Mouse (Mus musculus): ENCODE measurements around the gene Sema4f. TPM values are rescaled to one million over a fixed set of nuclear protein-coding genes. Genes with fewer than 3 reads are reported as not detected.

Gene Sema4f
- polyA plus RNA-seq (2015; fragmentation: Nextera tagmentation; extraction: Ambion mirVana), result 0.53 and 1.2 TPM in 2 replicates

DNA sequence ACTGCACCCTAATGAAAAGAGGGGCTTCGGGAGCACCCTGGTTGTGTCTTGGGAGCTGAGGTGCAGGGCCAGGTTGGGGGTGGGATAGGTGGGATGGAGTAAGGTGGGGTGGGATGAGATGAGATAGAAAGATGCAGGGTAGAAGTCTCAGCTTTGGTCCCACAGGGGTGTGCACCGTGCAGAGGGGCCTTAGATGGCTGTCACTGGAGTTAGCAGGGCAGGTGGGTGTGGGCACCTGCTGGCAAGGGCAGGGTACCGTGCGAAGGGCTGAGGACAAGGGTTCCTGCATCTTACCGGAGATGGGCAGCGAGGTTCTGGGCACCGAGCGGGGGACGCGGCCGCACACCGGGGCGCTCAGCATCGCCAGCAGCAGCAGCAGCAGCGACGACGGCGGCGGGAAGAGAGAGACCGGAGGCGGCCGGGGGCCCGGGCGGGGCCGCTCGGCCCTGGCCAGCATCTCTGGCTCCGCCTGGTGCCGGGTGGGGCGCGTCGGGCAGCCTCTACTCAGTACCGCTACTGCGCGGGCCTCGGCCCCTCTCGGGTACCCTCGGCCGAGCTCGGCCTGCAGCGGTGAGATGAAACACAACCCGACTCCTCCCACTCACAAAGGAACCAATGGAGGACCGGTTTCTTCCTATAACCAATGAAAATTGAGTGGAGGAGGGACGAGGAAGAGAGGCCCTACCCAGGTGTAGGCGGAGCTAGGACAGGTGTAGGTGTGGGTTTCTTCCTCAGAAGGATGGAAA, at the start of gene Sema4f:
Gene Sema4f (minus strand): TSS at position 603 of the 746 bp plus-strand sequence.
- H3K4me2 ChIP-seq (ENCODE audit: low read depth, low read length), result peak within 1 kb of the TSS; percentile 83
- H3K9ac ChIP-seq (ENCODE audit: low read length), result peak within 1 kb of the TSS; percentile 58
- H3K27ac ChIP-seq (ENCODE audit: low read length), result no peak within 1 kb of the TSS
- H3K27me3 ChIP-seq (ENCODE audit: control insufficient read depth, insufficient read depth, low read length), result peaks cover 23% of the 10 kb centered on the region
- no peaks in the 10 kb centered on the region for H3K36me3 ChIP-seq (ENCODE audit: control insufficient read depth, insufficient read depth)
- peak; percentile 75 for ATAC-seq (replicated peaks; ENCODE audit: extremely low read depth, insufficient read depth, low FRiP score)
- H3K4me3 ChIP-seq (ENCODE audit: low read length), result peak within 1 kb of the TSS; percentile 55
- 4% methylated on average over 42 of the region's 44 CpGs for WGBS
- no peaks in the 10 kb centered on the region; the same call in 1 of the 2 replicates for H3K4me1 ChIP-seq (ENCODE audit: control insufficient read depth, insufficient read depth, low read length)
- 0 out of 2 replicates have a peak, but pooled peaks cover 2% of the 10 kb centered on the region for H3K9me3 ChIP-seq (replicated peaks; ENCODE audit: control insufficient read depth, low read length)

DNA sequence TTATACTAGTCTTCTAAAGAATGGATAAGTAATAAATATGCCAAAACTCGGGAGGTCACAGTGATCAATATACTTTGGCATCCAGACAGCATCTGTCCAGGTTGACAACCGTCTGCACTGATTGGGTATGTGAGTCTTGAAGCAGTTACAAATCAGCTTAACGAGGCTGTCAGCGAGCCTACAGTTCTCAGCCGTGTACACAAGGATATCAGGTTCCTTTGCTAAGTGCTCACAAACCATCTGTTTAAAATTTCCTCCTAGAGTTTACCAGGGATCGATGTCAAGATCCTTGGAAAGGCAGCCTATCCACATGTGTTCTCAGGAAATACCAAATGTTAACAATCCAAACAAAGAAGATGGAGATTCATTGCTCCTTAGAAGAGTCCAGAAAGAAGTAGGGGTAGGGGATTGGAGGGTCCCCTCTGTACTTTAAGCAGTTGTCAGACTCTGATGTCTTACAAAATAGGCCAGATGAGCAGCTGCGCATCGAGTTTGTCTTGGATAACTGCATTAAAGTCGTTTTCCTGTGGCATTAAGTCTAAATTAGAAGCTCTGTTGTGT, 47.9 kb upstream of the Sema4f start:
- no peaks in the 10 kb centered on the region for H3K4me1 ChIP-seq (ENCODE audit: control insufficient read depth, insufficient read depth, low read length)
- no peaks in the 10 kb centered on the region for H3K9me3 ChIP-seq (replicated peaks; ENCODE audit: control insufficient read depth, low read length)
- H3K4me3 ChIP-seq (ENCODE audit: low read length), result no peak overlapping the region
- no peak overlapping the region for H3K4me2 ChIP-seq (ENCODE audit: low read depth, low read length)
- no peak overlapping the region for H3K9ac ChIP-seq (ENCODE audit: low read length)
- 31% methylated on average over 9 of the region's 9 CpGs for WGBS
- no peaks in the 10 kb centered on the region for H3K27me3 ChIP-seq (ENCODE audit: control insufficient read depth, insufficient read depth, low read length)
- H3K27ac ChIP-seq (ENCODE audit: low read length), result no peak overlapping the region
- ATAC-seq (replicated peaks; ENCODE audit: extremely low read depth, insufficient read depth, low FRiP score), result no peak
- no peaks in the 10 kb centered on the region for H3K36me3 ChIP-seq (ENCODE audit: control insufficient read depth, insufficient read depth)

DNA sequence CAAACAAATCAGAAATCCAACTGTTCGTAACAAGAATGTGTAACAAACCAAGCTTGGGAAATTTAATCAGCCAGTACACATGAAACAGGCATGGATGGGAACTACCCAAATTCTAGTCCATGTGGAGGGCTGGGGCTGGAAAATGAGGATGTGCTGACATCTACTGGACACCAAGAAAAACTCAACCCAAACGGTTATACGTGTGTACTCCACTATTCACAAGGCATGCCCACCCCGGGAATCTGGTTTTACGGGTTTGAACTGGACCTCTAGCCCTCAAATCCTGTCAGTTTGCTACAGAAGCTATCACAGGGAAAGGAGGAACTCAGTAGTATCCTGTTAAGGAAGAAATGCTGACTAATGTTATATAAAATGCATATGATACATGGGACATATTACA, 31.5 kb upstream of the Sema4f start:
- ATAC-seq (replicated peaks; ENCODE audit: extremely low read depth, insufficient read depth, low FRiP score), result peak; percentile 72; the same call in 1 of the 2 replicates
- peaks cover 7% of the 10 kb centered on the region; the same call in 1 of the 2 replicates for H3K27me3 ChIP-seq (ENCODE audit: control insufficient read depth, insufficient read depth, low read length)
- H3K27ac ChIP-seq (ENCODE audit: low read length), result no peak overlapping the region
- no peaks in the 10 kb centered on the region for H3K4me1 ChIP-seq (ENCODE audit: control insufficient read depth, insufficient read depth, low read length)
- H3K4me3 ChIP-seq (ENCODE audit: low read length), result no peak overlapping the region
- no peaks in the 10 kb centered on the region for H3K9me3 ChIP-seq (replicated peaks; ENCODE audit: control insufficient read depth, low read length)
- 10% methylated on average over 5 of the region's 5 CpGs for WGBS
- no peak overlapping the region for H3K4me2 ChIP-seq (ENCODE audit: low read depth, low read length)
- no peak overlapping the region for H3K9ac ChIP-seq (ENCODE audit: low read length)
- no peaks in the 10 kb centered on the region for H3K36me3 ChIP-seq (ENCODE audit: control insufficient read depth, insufficient read depth)

DNA sequence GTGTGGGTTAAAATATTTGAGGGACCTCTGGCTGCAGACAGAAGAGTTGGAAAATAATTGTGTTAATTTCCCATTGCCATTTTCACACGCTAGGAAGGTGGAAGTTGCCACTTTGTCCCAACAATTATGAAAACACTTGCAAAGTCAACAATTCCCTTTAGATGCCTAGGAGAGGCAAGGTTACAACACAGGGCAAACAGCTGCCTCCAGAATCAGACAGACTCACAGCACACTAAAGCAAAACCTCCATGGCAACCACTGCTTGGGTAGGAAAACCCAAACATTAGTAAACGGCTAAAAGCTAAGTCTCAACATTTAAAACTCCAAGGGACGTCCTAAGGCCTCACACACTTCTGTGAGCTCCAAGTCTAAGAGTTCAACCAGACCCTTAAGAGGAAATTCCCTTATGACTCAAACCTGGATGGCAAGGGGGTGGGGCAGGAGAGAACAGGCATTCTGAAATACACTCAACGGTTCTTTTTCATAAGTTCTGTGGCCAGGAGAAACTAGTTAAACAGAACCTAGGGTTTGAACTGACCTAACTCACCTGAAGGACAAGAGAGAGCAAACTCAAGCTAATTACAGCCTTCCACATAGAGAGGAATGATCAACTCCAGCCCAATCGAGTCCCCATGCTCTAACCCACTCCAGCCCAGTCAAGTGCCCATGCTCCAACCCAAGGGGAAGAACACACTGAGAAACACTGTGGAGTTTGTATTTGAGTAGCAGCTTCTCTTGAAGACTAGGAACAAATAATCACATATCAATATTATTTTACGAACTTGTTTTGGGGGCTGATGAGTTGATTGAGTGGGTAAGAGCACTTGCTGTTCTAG, 29.9 kb upstream of the Sema4f start:
- no peaks in the 10 kb centered on the region for H3K36me3 ChIP-seq (ENCODE audit: control insufficient read depth, insufficient read depth)
- WGBS, result 64% methylated on average over 6 of the region's 6 CpGs
- peaks cover 7% of the 10 kb centered on the region; the same call in 1 of the 2 replicates for H3K27me3 ChIP-seq (ENCODE audit: control insufficient read depth, insufficient read depth, low read length)
- no peaks in the 10 kb centered on the region for H3K4me1 ChIP-seq (ENCODE audit: control insufficient read depth, insufficient read depth, low read length)
- ATAC-seq (replicated peaks; ENCODE audit: extremely low read depth, insufficient read depth, low FRiP score), result no peak
- H3K9me3 ChIP-seq (replicated peaks; ENCODE audit: control insufficient read depth, low read length), result no peaks in the 10 kb centered on the region
- no peak overlapping the region for H3K4me3 ChIP-seq (ENCODE audit: low read length)
- H3K4me2 ChIP-seq (ENCODE audit: low read depth, low read length), result no peak overlapping the region
- no peak overlapping the region for H3K9ac ChIP-seq (ENCODE audit: low read length)
- no peak overlapping the region for H3K27ac ChIP-seq (ENCODE audit: low read length)

DNA sequence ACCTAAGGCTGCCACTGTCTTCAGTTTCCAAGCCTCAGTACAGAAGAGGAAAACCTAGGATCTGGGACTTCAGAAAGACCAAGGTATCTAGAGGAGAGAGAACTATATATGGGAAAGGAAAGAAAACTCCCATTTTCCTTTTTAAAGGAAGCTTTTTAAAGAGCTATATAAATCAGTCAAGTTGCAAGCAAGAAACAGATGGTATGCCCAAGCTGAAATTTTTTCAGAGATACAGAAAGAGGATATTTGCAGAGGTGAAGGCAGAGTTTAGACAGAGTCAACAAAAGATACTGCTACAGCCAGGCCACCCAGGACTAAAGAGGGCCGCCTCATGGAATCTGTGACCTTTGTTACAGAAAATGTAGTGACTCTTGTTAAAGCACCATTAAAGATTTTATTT, 22.1 kb upstream of the Sema4f start:
- Histone ChIP-seq H3K9me3 (replicated peaks; ENCODE audit: control insufficient read depth, low read length) (no peaks in the 10 kb centered on the region), H3K4me2 (ENCODE audit: low read depth, low read length) (no peak overlapping the region), H3K4me1 (ENCODE audit: control insufficient read depth, insufficient read depth, low read length) (no peaks in the 10 kb centered on the region), H3K4me3 (ENCODE audit: low read length) (no peak overlapping the region), H3K27ac (ENCODE audit: low read length) (no peak overlapping the region), H3K9ac (ENCODE audit: low read length) (no peak overlapping the region), H3K27me3 (ENCODE audit: control insufficient read depth, insufficient read depth, low read length) (no peaks in the 10 kb centered on the region), H3K36me3 (ENCODE audit: control insufficient read depth, insufficient read depth) (no peaks in the 10 kb centered on the region)
- 65% methylated on average over 1 of the region's 1 CpGs for WGBS
- no peak for ATAC-seq (replicated peaks; ENCODE audit: extremely low read depth, insufficient read depth, low FRiP score)

DNA sequence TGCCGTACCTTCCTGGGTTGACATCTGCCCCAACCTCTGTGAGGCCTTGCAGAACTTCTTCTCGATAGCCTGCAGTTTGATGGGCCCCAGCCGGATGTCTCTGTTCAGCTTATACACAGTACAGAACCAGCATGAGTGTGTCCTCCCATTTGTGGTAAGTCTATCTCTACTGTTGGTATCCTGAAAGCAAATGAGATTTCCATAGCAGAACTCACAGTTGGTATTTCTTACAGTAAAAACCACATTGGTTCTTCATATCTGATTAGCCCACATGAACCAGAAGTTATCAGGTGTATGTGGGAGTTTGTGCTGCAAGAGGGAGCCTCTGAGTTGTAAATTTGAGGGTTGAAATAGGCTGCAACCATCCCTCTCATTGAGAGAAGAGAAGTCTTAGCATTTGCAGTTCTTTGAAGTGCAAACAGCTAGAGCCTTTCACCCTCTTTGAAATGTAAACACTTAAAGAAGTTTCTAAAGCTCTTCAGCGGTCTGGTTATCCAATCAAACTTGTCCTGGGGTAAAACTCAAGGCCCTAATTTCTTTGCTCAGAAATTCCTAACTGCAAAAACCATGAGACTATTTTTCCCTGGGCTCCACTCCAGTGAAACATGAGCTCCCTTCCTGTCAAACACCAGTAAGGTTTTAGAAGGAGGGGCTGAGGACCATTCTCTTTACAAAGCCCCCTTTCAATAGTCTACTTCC, 17.1 kb upstream of the Sema4f start:
- no peak overlapping the region for H3K27ac ChIP-seq (ENCODE audit: low read length)
- no peaks in the 10 kb centered on the region for H3K9me3 ChIP-seq (replicated peaks; ENCODE audit: control insufficient read depth, low read length)
- no peak for ATAC-seq (replicated peaks; ENCODE audit: extremely low read depth, insufficient read depth, low FRiP score)
- H3K4me1 ChIP-seq (ENCODE audit: control insufficient read depth, insufficient read depth, low read length), result no peaks in the 10 kb centered on the region
- WGBS, result 48% methylated on average over 4 of the region's 4 CpGs
- no peak overlapping the region for H3K4me2 ChIP-seq (ENCODE audit: low read depth, low read length)
- H3K27me3 ChIP-seq (ENCODE audit: control insufficient read depth, insufficient read depth, low read length), result no peaks in the 10 kb centered on the region
- H3K36me3 ChIP-seq (ENCODE audit: control insufficient read depth, insufficient read depth), result no peaks in the 10 kb centered on the region
- H3K4me3 ChIP-seq (ENCODE audit: low read length), result no peak overlapping the region
- H3K9ac ChIP-seq (ENCODE audit: low read length), result no peak overlapping the region

DNA sequence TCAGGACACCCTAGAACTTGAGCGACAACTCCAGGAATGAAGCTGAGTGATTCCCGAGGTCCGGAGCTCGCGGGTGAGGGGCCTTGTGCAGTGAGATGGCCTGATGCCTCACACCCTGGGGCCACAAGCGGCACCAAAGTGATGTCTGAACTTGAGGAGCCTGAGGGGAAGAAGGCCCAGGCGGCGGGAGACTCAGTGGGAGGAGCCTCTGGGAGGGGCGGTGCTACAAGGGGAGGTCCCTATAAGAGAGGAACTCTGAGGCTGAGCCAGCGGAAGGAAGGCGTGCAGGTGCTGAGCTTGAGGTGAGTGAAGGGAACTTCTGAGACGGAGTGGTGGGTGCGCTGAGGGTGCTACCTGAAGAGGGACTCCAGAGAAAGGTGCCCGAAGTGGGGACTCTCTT, 7.1 kb upstream of the Sema4f start, which contains the start of gene M1ap:
Gene M1ap (plus strand): TSS at position 252 of the 400 bp plus-strand sequence.
- no peak within 1 kb of the TSS for H3K4me3 ChIP-seq (ENCODE audit: low read length)
- peaks cover 4% of the 10 kb centered on the region; the same call in 1 of the 2 replicates for H3K9me3 ChIP-seq (replicated peaks; ENCODE audit: control insufficient read depth, low read length)
- 54% methylated on average over 14 of the region's 14 CpGs for WGBS
- H3K4me2 ChIP-seq (ENCODE audit: low read depth, low read length), result no peak within 1 kb of the TSS
- H3K36me3 ChIP-seq (ENCODE audit: control insufficient read depth, insufficient read depth), result no peaks in the 10 kb centered on the region
- ATAC-seq (replicated peaks; ENCODE audit: extremely low read depth, insufficient read depth, low FRiP score), result no peak
- no peak within 1 kb of the TSS for H3K9ac ChIP-seq (ENCODE audit: low read length)
- no peaks in the 10 kb centered on the region for H3K4me1 ChIP-seq (ENCODE audit: control insufficient read depth, insufficient read depth, low read length)
- no peak within 1 kb of the TSS for H3K27ac ChIP-seq (ENCODE audit: low read length)
- H3K27me3 ChIP-seq (ENCODE audit: control insufficient read depth, insufficient read depth, low read length), result no peaks in the 10 kb centered on the region

DNA sequence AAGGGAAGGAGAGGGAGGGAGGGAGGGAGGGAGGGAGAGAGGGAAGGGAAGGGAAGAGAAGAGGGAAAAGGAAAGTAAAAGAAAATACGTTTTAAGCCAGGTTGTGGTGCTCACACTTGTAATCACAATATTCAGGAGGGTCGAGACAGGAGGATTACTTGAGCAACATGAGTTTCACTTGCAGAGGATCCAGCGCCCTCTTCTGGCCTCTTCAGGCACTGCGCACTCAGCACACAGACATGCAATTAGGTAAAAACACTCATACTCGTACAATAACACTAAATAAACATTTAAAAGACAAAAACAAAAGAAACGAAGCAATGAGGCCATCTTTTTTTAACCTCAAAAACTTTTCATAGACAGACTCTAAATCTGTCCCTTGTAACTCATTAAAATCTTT, 6.2 kb upstream of the Sema4f start:
- H3K4me1 ChIP-seq (ENCODE audit: control insufficient read depth, insufficient read depth, low read length), result no peaks in the 10 kb centered on the region
- peaks cover 4% of the 10 kb centered on the region; the same call in 1 of the 2 replicates for H3K9me3 ChIP-seq (replicated peaks; ENCODE audit: control insufficient read depth, low read length)
- H3K4me3 ChIP-seq (ENCODE audit: low read length), result no peak overlapping the region
- no peaks in the 10 kb centered on the region for H3K36me3 ChIP-seq (ENCODE audit: control insufficient read depth, insufficient read depth)
- no peak for ATAC-seq (replicated peaks; ENCODE audit: extremely low read depth, insufficient read depth, low FRiP score)
- no peak overlapping the region for H3K27ac ChIP-seq (ENCODE audit: low read length)
- no peak overlapping the region for H3K4me2 ChIP-seq (ENCODE audit: low read depth, low read length)
- no peaks in the 10 kb centered on the region for H3K27me3 ChIP-seq (ENCODE audit: control insufficient read depth, insufficient read depth, low read length)
- no peak overlapping the region for H3K9ac ChIP-seq (ENCODE audit: low read length)
- WGBS, result 46% methylated on average over 6 of the region's 6 CpGs
